In the genomic region with DNA sequence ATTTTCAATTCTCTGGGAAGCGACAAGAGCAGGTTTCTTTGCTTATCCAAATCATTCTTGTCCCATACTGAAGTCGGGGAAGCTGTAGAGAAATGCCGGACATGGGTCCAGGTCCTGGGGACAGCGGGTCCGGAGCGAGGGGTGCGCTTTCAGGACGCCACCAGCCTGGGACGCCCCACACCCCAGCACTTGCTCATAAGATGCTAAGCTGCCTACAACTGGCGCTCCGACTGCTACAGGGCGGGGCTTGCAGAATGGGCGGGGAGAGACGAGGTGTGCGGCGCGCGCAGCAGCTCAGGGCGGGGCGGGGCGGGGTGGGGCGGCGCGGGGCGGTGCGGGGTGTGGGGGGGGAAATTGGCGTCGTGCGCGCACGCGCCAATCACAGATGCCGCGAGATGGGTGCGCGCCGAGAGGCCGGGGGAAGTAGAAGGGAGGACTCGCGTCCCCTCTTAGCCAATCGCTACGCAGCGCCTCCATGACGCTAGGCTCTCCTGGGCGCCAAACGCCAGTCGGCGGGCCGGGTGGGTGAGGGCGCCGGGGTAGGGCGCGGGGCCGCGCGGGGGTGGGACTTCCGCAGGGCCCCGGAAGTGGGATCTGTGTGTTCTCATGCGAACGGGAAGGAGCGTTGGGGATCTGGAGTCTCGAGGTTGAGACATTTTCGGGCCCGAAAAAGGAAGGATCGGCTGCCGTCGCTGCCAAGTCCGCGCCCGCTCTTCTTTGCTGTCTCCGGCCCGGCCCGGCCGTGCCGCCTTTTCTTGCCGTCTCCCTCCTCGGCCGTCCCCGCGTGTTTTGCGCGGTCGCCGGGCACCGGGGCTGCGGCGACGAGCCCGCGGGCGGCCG, we compare ENCODE assay signal across 1 mouse cellular context.
TF ChIP-seq lines count a peak whose summit lies in the region.

A gene (plus strand): TSS at position 566 of the 840 bp plus-strand sequence.

TF ChIP-seq in MEL, 35 proteins besides CTCF, POLR2A, EP300 and RAD21 (continued from another document):
- peak; percentile 67 for TF ChIP-seq MXI1 (IDR thresholded peaks at IDR 0.05; ENCODE audit: low read depth, low read length)
- TF ChIP-seq MYB (IDR thresholded peaks at IDR 0.05; ENCODE audit: low read depth, low read length) = no peak
